Mouse (Mus musculus) liver, embryonic 16.5 days (tissue): ENCODE results near the gene Stx6. TPM values are rescaled to one million over a fixed set of nuclear protein-coding genes. Genes with fewer than 3 reads are reported as not detected.

Experiments used
- ATAC-seq: fragments of 200-750 bp; cut with Nextera tagmentation; 2 replicates; pipeline ENCODE4 v1.8.0; 2017; ENCODE audit warnings: low read depth, mild to moderate bottlenecking, moderate number of reproducible peaks, moderate library complexity
- H3K27ac ChIP-seq: fragments of 300-500 bp; sonication (generic); 2 replicates; pipeline ENCODE4 v1.5.1; 2014; ENCODE audit warnings: mild to moderate bottlenecking, low read length
- H3K27me3 ChIP-seq: fragments of 300-500 bp; sonication (generic); 2 replicates; pipeline ENCODE4 v1.6.1; 2014; ENCODE audit warnings: low read depth, low read length, mixed read lengths; ENCODE audit not compliant: control insufficient read depth, insufficient read depth
- H3K36me3 ChIP-seq: fragments of 300-500 bp; sonication (generic); 2 replicates; pipeline ENCODE4 v1.6.1; 2014; ENCODE audit warnings: mild to moderate bottlenecking; ENCODE audit not compliant: control insufficient read depth, insufficient read depth
- H3K4me1 ChIP-seq: fragments of 300-500 bp; sonication (generic); 2 replicates; pipeline ENCODE4 v1.6.1; 2014; ENCODE audit warnings: low read depth, low read length, mixed read lengths; ENCODE audit not compliant: control insufficient read depth
- H3K4me2 ChIP-seq: fragments of 300-500 bp; sonication (generic); 2 replicates; pipeline ENCODE4 v1.6.1; 2014; ENCODE audit warnings: low read depth, low read length, mixed read lengths
- H3K4me3 ChIP-seq: fragments of 300-500 bp; sonication (generic); 2 replicates; pipeline ENCODE4 v1.5.1; 2014; ENCODE audit warnings: low read depth, mild to moderate bottlenecking, low read length
- H3K9ac ChIP-seq: fragments of 300-500 bp; sonication (generic); 2 replicates; pipeline ENCODE4 v1.6.1; 2014; ENCODE audit warnings: low read depth, low read length
- H3K9me3 ChIP-seq: fragments of 300-500 bp; sonication (generic); replicated peaks from 2 replicates; pipeline ENCODE4 v1.6.1; 2016; ENCODE audit warnings: low read length; ENCODE audit not compliant: control insufficient read depth
- WGBS: fragments of 180-500 bp; shearing (Covaris S2); extraction: QIAGEN DNeasy Blood & Tissue Kit; methylation state at CpG from one replicate; pipeline ENCODE4 v1.1.7; 2014; ENCODE audit not compliant: insufficient replicate concordance; 5-methylcytosine and 5-hydroxymethylcytosine counted together
- polyA plus RNA-seq: library from polyadenylated mRNA; unstranded; fragments of >200 nt; fragmentation: Nextera tagmentation; extraction: Ambion mirVana; gene quantifications from 2 replicates; pipeline ENCODE4 v1.2.1, GENCODE M21; 2015

The Stx6 gene
- polyA plus RNA-seq, 1 experiment from 2014 or later = 7.1 TPM

DNA sequence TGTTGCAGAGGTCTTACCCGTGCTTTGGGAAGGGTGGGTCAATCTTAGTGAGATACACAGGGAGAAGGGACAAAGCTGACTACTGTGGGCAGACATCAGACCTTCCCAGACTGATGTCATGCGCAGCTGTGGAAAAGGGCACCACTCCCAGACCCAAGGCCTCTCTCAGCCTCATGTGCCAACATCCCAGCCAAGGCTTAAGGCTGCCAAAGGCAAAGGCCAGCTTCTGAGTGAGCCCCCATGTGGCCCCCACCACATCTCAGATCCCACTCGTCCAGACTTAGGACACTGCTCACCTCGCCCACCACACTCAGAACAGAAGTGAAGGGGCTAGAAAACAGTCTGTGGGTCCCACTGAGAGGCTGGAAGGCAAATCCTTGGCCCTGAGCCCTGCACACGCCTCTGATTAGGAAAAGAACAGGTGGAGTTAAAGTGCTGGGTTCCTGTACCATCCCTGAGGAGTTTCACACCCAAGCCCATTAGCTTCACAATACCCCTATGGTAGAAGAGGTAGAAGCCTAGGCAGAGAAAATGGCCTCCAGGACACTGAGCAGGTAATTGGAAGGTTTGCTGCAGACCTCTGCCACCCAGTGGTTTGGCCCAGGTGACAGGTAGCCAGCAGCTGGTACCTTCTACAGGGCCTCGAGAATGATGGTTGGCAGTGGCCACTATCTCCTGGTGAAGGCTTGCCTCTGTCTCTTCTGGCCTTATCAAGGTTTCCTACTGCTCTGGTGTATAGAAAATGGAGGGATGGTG is 81.6 kb downstream of the Stx6 start:
- Histone ChIP-seq H3K27me3 (peaks cover 30% of the 10 kb centered on the region), H3K4me2 (no peak overlapping the region), H3K27ac (no peak overlapping the region), H3K4me1 (peaks cover 2% of the 10 kb centered on the region; the same call in 1 of the 2 replicates), H3K36me3 (no peaks in the 10 kb centered on the region), H3K4me3 (no peak overlapping the region), H3K9ac (no peak overlapping the region), H3K9me3 (no peaks in the 10 kb centered on the region)
- 55% methylated on average over 6 of the region's 6 CpGs for WGBS
- ATAC-seq = no peak

- Histone ChIP-seq H3K36me3 (no peaks in the 10 kb centered on the region), H3K4me3 (no peak overlapping the region), H3K4me1 (peaks cover 2% of the 10 kb centered on the region; the same call in 1 of the 2 replicates), H3K9ac (no peak overlapping the region), H3K27ac (no peak overlapping the region), H3K9me3 (no peaks in the 10 kb centered on the region), H3K27me3 (peaks cover 38% of the 10 kb centered on the region), H3K4me2 (no peak overlapping the region)
- 62% methylated on average over 12 of the region's 12 CpGs for WGBS
- ATAC-seq = no peak
Measured at GRCm38 (mm10) chr1:155241701-155242487, 83.4 kb downstream of the Stx6 start.

GRCm38 (mm10) chr1:155242488-155242745 is 83.9 kb downstream of the Stx6 start:
- Histone ChIP-seq H3K27me3 (peaks cover 40% of the 10 kb centered on the region), H3K9me3 (no peaks in the 10 kb centered on the region), H3K4me2 (no peak overlapping the region), H3K27ac (no peak overlapping the region), H3K9ac (no peak overlapping the region), H3K4me1 (peaks cover 2% of the 10 kb centered on the region; the same call in 1 of the 2 replicates), H3K4me3 (no peak overlapping the region), H3K36me3 (no peaks in the 10 kb centered on the region)
- ATAC-seq = no peak
- 30% methylated on average over 1 of the region's 1 CpGs for WGBS

DNA sequence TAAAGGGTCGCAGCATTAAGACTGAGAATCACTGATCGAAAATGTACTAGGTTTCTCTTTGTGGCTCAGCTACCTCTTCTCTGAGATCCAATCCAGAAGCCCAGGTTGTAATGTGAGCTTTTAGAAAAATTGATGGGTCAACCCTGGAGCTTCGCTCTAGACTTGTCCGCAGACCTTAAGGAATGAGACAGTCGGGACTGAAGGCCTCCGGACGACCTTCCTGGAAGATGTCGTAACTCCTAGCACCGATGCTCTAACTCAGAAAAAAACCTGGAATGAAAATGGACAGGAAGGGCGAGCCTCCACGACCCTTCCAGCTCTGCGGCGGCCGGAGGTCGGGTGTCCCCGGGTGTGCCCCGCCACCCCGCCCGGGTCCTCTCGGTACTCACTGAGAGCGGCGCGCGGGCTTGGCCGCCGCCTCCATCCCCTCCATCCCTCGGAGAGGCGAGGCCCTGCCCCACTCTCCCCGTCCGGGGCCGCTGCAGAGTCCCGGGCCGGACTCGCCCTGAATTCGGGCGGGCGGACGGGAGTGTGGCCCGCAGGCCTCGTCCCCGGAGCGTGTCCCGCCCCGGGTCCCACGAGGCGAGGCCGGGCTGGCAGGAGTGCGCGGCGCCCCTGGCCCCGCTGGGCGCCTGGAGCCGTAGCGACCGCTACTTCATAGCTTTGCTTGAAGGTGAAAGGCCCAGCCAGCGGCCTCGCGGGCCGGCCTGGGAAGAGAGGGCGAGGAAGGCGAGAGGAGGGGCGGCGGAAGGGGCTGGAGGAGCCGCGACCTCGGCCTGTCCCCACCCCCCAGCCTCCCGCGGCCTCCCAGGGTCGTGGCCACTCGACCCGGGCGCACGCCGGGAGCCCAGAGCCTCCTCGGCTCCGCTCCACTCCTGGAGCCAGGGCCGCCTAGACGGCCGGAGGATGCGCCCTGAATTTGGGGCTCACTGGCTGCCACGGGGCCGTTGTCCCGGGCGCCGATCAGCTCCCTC is 85.6 kb downstream of the Stx6 start, which contains the start of gene BC034090:
Gene BC034090, minus strand, starts transcription at position 648 of the 974 bp plus-strand sequence.
- Histone ChIP-seq H3K4me2 (peak within 1 kb of the TSS; percentile 64), H3K4me1 (peaks cover 2% of the 10 kb centered on the region; the same call in 1 of the 2 replicates), H3K36me3 (no peaks in the 10 kb centered on the region), H3K9ac (peak within 1 kb of the TSS; percentile 16; the same call in 1 of the 2 replicates), H3K27me3 (peaks cover 48% of the 10 kb centered on the region), H3K4me3 (peak within 1 kb of the TSS; percentile 48), H3K9me3 (no peaks in the 10 kb centered on the region), H3K27ac (no peak within 1 kb of the TSS)
- 3% methylated on average over 85 of the region's 85 CpGs for WGBS
- ATAC-seq = peak; percentile 43; the same call in 1 of the 2 replicates

GRCm38 (mm10) chr1:155244771-155245211 is 86.3 kb downstream of the Stx6 start:
- peaks cover 2% of the 10 kb centered on the region; the same call in 1 of the 2 replicates for H3K4me1 ChIP-seq
- H3K4me2 ChIP-seq = peak overlapping the region; percentile 64
- H3K9ac ChIP-seq = no peak overlapping the region; the same call in 1 of the 2 replicates
- no peak overlapping the region for H3K27ac ChIP-seq
- peak overlapping the region; percentile 48 for H3K4me3 ChIP-seq
- no peaks in the 10 kb centered on the region for H3K9me3 ChIP-seq
- no peak for ATAC-seq
- H3K36me3 ChIP-seq = no peaks in the 10 kb centered on the region
- peaks cover 48% of the 10 kb centered on the region for H3K27me3 ChIP-seq
- WGBS = 4% methylated on average over 29 of the region's 29 CpGs

GRCm38 (mm10) chr1:155245516-155245915 is 87.0 kb downstream of the Stx6 start:
- no peaks in the 10 kb centered on the region for H3K9me3 ChIP-seq
- no peak overlapping the region for H3K4me2 ChIP-seq
- no peaks in the 10 kb centered on the region for H3K36me3 ChIP-seq
- no peak for ATAC-seq
- no peak overlapping the region for H3K4me3 ChIP-seq
- 72% methylated on average over 7 of the region's 7 CpGs for WGBS
- H3K27me3 ChIP-seq = peaks cover 48% of the 10 kb centered on the region
- peaks cover 2% of the 10 kb centered on the region; the same call in 1 of the 2 replicates for H3K4me1 ChIP-seq
- no peak overlapping the region for H3K27ac ChIP-seq
- no peak overlapping the region for H3K9ac ChIP-seq

GRCm38 (mm10) chr1:155247441-155247840 is 88.9 kb downstream of the Stx6 start:
- H3K27ac ChIP-seq = no peak overlapping the region
- WGBS = 32% methylated on average over 5 of the region's 5 CpGs
- no peaks in the 10 kb centered on the region for H3K36me3 ChIP-seq
- no peak overlapping the region for H3K4me3 ChIP-seq
- no peak overlapping the region for H3K4me2 ChIP-seq
- H3K9ac ChIP-seq = no peak overlapping the region
- peaks cover 42% of the 10 kb centered on the region for H3K27me3 ChIP-seq
- ATAC-seq = no peak
- H3K4me1 ChIP-seq = peaks cover 3% of the 10 kb centered on the region
- no peaks in the 10 kb centered on the region for H3K9me3 ChIP-seq

DNA sequence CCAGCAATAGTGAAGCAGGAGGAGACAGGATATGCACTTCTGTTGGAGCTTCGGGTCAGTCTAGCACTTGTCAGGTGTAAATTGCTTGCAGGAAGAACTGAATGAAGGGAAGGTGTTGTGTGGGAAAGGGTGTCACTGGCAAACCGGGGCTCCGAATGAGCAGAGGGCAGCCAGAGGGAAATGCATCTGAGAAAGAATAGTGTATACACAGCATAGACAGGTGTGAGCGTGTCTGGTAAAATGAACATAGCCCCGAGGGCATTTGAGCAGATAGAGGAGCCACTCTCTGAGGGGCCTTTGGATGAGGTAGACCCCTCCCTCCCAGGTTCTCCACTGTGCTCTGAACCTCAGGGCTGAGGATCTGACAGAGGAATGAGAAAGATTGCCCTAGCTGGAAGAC is 89.5 kb downstream of the Stx6 start:
- WGBS = 43% methylated on average over 5 of the region's 5 CpGs
- Histone ChIP-seq H3K4me1 (peaks cover 8% of the 10 kb centered on the region), H3K4me2 (no peak overlapping the region), H3K4me3 (no peak overlapping the region), H3K27me3 (peaks cover 38% of the 10 kb centered on the region), H3K9ac (no peak overlapping the region), H3K36me3 (no peaks in the 10 kb centered on the region), H3K9me3 (no peaks in the 10 kb centered on the region), H3K27ac (no peak overlapping the region)
- ATAC-seq = no peak
